Mouse (Mus musculus) right cerebral cortex, postnatal 10 days (tissue): Measurements from ENCODE around the gene Med15.
A peak's percentile ranks its signal among the peaks of the same experiment; 100 is the strongest.
"Not testable (repeated sequence)": the region's sequence is repeated elsewhere in the genome, so short reads cannot be mapped to it uniquely, and the experiment has no call there.

ENCODE experiments used
- DNase-seq, 2 experiments: peaks; one replicate each; pipeline ENCODE4 v3.0.0; 2021; ENCODE audit warnings: low spot score in 2 of 2

Gene Med15

GRCm38 (mm10) chr16:17617922-17618565 lies 114.6 kb downstream of the Med15 start:
- DNase-seq, result peak in 1 of 2 experiments; percentile 61

DNA sequence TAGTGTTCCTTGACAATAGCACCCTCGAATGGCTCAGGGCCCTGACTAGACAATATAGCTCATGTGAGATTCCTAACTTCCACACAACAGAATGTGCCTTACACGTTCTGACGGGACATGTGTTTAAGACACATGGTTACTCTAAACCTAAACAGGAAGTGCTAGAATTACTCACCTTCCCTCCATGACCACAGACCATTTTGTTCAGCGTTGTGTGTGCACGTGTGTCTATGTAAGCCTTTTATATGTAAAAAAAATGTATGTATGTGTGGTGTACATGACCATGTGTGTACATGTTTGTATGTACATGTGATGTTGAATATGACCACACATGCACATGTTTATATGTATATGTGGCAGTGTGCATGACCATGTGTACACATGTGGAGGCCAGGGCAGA lies 116.5 kb downstream of the Med15 start:
- DNase-seq, result no peak

DNA sequence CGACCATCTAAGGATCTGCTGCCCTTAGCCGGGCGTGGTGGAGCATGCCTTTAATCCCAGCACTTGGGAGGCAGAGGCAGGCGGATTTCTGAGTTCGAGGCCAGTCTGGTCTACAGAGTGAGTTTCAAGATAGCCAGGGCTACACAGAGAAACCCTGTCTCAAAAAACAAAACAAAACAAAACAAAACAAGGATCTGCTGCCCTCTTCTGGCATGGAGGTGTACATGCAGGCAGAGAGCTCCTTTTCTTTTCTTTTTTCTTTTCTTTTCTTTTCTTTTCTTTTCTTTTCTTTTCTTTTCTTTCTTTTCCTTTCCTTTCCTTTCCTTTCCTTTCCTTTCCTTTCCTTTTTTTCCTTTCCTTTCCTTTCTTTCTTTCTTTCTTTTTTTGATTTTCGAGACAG lies 118.0 kb downstream of the Med15 start:
- DNase-seq, result not testable (repeated sequence)

GRCm38 (mm10) chr16:17611383-17611782 lies 121.3 kb downstream of the Med15 start:
- DNase-seq, result no peak

DNA sequence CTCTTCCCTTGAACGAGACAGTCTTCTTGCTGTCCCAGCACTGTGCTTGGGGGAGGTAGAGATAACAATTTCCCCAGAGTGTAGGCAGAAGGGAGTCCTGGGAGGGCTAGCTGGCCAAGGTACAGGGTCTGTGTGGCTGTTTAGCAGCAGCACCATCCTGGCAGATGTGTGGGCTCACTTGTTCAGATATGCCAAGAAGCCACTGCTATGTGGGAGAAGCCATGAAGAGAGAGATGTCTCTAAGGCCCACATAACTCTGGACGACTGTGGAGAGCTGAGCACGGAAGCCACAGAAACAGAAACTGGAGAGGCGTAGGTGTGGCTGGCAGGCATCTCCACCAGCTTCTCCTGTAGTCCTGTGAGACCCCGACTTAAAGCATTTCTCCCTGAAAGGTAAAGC lies 127.0 kb downstream of the Med15 start:
- DNase-seq, result no peak

GRCm38 (mm10) chr16:17604941-17605340 lies 127.8 kb downstream of the Med15 start:
- DNase-seq, result no peak
